Mouse (Mus musculus): ENCODE measurements around the gene Hyal1. TPM values are rescaled to one million over a fixed set of nuclear protein-coding genes. Genes with fewer than 3 reads are reported as not detected.

Gene Hyal1
- total RNA-seq, 2 experiments from 2014 or later: 1.4 to 1.5 TPM

- no peak for DNase-seq (ENCODE audit: low spot score)
Observed at GRCm38 (mm10) chr9:107594281-107595062, 17.7 kb downstream of the Hyal1 start.

GRCm38 (mm10) chr9:107596619-107597569 lies 20.2 kb downstream of the Hyal1 start:
- DNase-seq (ENCODE audit: low spot score): peak; percentile 89

- DNase-seq (ENCODE audit: low spot score): no peak
Observed at GRCm38 (mm10) chr9:107598385-107598784, 21.7 kb downstream of the Hyal1 start.

- DNase-seq (ENCODE audit: low spot score): no peak
Observed at GRCm38 (mm10) chr9:107599433-107599832, 22.7 kb downstream of the Hyal1 start.

- no peak for DNase-seq (ENCODE audit: low spot score)
Observed at GRCm38 (mm10) chr9:107599842-107600241, 23.1 kb downstream of the Hyal1 start.

- DNase-seq (ENCODE audit: low spot score): no peak
Observed at GRCm38 (mm10) chr9:107600745-107601144, 24.0 kb downstream of the Hyal1 start.

GRCm38 (mm10) chr9:107601275-107601674 lies 24.5 kb downstream of the Hyal1 start:
- no peak for DNase-seq (ENCODE audit: low spot score)

GRCm38 (mm10) chr9:107602068-107602648 lies 25.4 kb downstream of the Hyal1 start:
- peak; percentile 95 for DNase-seq (ENCODE audit: low spot score)

GRCm38 (mm10) chr9:107603251-107603650 lies 26.5 kb downstream of the Hyal1 start:
- DNase-seq (ENCODE audit: low spot score): no peak

GRCm38 (mm10) chr9:107605041-107605661 lies 28.4 kb downstream of the Hyal1 start:
- no peak for DNase-seq (ENCODE audit: low spot score)

GRCm38 (mm10) chr9:107606591-107606990 lies 29.9 kb downstream of the Hyal1 start:
- DNase-seq (ENCODE audit: low spot score): peak; percentile 62

GRCm38 (mm10) chr9:107607036-107607435 lies 30.3 kb downstream of the Hyal1 start:
- DNase-seq (ENCODE audit: low spot score): no peak

GRCm38 (mm10) chr9:107607653-107608245 lies 31.0 kb downstream of the Hyal1 start:
- no peak for DNase-seq (ENCODE audit: low spot score)

- DNase-seq (ENCODE audit: low spot score): peak; percentile 53
Observed at GRCm38 (mm10) chr9:107608741-107609432, 32.2 kb downstream of the Hyal1 start, which contains the start of gene Sema3b. Gene Sema3b (minus strand): TSS chr9:107609229.

GRCm38 (mm10) chr9:107609433-107609830 lies 32.7 kb downstream of the Hyal1 start:
- no peak for DNase-seq (ENCODE audit: low spot score)

- DNase-seq (ENCODE audit: low spot score): no peak
Observed at GRCm38 (mm10) chr9:107611456-107612190, 34.9 kb downstream of the Hyal1 start.

- peak; percentile 99 for DNase-seq (ENCODE audit: low spot score)
Observed at GRCm38 (mm10) chr9:107612191-107612944, 35.6 kb downstream of the Hyal1 start.

- no peak for DNase-seq (ENCODE audit: low spot score)
Observed at GRCm38 (mm10) chr9:107612945-107613569, 36.3 kb downstream of the Hyal1 start.
